Mouse (Mus musculus): Measurements from ENCODE around the gene 2310033P09Rik. TPM values are rescaled to one million over a fixed set of nuclear protein-coding genes. Genes with fewer than 3 reads are reported as not detected.

Gene 2310033P09Rik
- total RNA-seq (2023): 24.3 TPM

DNA sequence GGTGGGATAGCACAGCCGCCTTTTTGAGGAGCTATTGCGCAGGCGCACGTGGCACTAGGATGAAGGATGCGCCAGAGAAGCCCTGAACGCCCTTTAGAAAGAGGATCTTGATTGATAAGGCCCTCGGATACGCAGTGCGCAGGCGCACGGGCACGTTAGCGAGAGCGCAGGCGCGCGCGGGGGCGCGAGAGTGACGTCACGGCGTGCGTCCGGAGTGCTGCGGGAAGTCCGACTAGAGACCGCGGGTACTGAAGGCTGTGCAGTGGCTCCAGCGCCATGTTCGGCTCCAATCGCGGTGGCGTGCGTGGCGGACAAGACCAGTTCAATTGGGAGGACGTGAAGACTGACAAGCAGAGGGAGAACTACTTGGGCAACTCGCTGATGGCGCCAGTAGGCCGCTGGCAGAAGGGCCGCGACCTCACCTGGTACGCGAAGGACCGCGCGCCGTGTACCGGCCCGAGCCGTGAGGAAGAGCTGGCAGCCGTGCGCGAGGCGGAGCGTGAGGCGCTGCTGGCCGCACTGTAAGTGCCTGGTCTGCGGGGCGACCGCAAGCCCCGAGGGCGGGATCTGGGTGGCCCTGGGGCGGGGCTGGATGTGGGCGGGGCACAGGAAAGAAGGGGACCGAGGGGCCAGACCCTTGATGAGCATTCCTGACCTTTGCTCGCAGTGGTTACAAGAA lies at the start of gene 2310033P09Rik:
Gene 2310033P09Rik, plus strand, starts transcription at position 169 of the 679 bp plus-strand sequence.

GRCm38 (mm10) chr11:59163255-59164236 lies 44.6 kb upstream of the 2310033P09Rik start, which contains the start of gene Iba57:
TSS of gene Iba57 (minus strand) at chr11:59163739.

GRCm38 (mm10) chr11:59182864-59183331 lies 25.2 kb upstream of the 2310033P09Rik start, which contains the start of gene Gjc2:
TSS of gene Gjc2 (minus strand) at chr11:59183213.

GRCm38 (mm10) chr11:59192059-59192386 lies 16.1 kb upstream of the 2310033P09Rik start, which contains the start of gene Guk1:
TSS of gene Guk1 (minus strand) at chr11:59192212.

DNA sequence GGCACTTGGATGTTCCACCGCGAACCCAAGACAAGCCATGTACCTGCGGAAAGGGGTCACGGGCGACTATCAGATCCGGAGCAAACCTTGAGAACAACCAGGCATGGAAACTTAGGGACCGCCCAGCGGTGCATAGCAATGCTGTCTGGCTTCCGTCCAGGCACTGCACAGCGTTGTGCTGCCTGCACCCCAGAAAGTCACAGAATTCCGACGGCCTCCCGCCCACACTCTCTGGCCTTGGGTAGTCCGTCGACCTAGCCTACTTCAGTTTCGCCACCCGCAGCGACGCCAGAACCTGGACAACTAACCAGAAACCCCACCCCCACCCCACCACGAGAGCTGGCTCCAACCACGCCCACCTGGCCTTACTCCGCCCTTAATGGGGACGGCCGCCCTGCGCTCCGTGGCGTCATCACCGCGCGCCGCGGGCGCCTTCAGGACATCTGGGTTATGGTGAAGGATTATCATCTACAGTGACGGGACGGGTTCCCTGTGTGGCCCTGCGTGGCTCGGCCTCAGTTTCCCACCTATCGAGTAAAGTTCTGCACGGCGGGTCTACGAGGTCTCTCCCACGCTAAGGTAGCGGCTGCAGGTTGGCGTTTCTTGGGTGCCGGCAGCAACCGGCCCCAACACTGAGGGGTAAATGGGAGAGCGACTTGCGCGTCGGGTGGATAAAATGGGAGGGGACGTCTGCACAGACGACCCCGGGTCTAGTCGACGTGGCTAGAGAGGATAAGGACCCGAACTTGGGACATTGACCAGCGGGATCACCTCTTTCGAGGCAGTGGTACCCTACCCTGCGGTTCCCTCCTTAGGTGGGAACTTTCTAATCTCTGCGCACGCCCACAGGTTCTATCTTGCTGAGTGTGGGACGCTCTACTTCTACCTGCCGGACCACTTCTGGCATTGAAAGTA lies 5.8 kb upstream of the 2310033P09Rik start, which contains the start of gene Mrpl55:
Gene Mrpl55, plus strand, starts transcription at position 406 of the 915 bp plus-strand sequence.

DNA sequence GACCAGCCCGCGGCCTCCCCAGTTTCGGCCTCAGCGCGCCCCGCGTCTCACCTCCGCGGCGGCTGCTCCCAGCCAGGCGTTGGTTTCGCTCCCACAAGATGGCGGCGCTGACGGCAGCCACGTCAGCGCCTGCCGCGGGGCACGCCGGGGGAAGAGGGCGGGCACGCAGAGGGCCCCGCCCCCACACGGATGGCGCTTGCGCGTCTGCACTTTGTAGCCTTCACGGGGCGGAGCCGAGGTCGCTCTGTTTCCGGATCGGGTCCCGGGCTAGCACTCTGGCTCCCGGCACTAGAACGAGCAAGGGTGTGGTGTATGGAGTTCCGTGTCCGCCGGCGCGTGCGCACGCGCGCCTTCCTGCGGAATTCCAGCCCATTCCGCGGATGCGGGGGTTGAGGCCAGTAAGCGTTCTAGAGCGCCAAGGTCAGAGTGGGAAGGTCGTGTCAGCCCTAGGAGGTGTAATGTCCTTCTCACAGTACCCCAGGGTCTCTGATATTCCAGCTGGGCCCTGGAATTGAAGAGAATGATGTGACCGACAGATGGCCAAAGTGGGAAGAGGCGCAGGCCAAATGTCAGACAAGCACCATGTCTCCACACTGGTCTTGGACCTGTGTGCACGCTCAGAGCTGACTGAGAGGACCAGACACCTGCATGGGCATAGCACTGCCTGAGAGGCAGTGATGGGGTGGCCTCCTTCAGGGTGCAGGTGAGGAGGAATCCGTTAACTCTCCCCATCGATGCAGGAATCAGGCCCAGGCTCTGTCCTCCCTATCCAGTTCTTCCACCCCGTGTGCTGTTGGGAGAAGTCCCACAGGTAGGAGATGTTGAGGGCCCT lies 20.2 kb downstream of the 2310033P09Rik start, which contains the start of gene Arf1:
Gene Arf1, minus strand, starts transcription at position 149 of the 832 bp plus-strand sequence.

Other genes starting within 250 kb of the 2310033P09Rik start
- 55.2 TPM for gene Trim11, start 230.2 kb upstream of the 2310033P09Rik start, total RNA-seq (2023)
- gene Obscn, start 71.9 kb upstream of the 2310033P09Rik start, total RNA-seq (2023): 0.18 TPM
- gene Iba57, start 44.6 kb upstream of the 2310033P09Rik start, total RNA-seq (2023): 48.0 TPM
- not detected for gene Gjc2, start 25.1 kb upstream of the 2310033P09Rik start, total RNA-seq (2023)
- gene Guk1, start 16.1 kb upstream of the 2310033P09Rik start, total RNA-seq (2023): 29.6 TPM
- gene Mrpl55, start 5.8 kb upstream of the 2310033P09Rik start, total RNA-seq (2023): 14.7 TPM
- 228 TPM for gene Arf1, start 19.9 kb downstream of the 2310033P09Rik start, total RNA-seq (2023)
- gene Wnt3a, start 82.4 kb downstream of the 2310033P09Rik start, total RNA-seq (2023): not detected
- not detected for gene Wnt9a, start 98.6 kb downstream of the 2310033P09Rik start, total RNA-seq (2023)
- gene Prss38, start 167.3 kb downstream of the 2310033P09Rik start, total RNA-seq (2023): not detected
- gene Jmjd4, start 241.7 kb downstream of the 2310033P09Rik start, total RNA-seq (2023): 9.6 TPM
- 19.1 TPM for gene Snap47, start 242.9 kb downstream of the 2310033P09Rik start, total RNA-seq (2023)